Mouse (Mus musculus) c-Kit-positive CD71-positive TER-119-positive erythroid progenitor cells, embryonic 14.5 days (primary cell): ENCODE measurements around the gene Hist1h3e.
"Not testable (repeated sequence)": the region's sequence is repeated elsewhere in the genome, so short reads cannot be mapped to it uniquely, and the experiment has no call there.

Experiments
- DNase-seq: peaks from one replicate; pipeline ENCODE4 v3.0.0-alpha.2; 2013; ENCODE audit warnings: low spot score

Hist1h3e gene

GRCm38 (mm10) chr13:23582219-23583056, 20.3 kb upstream of the Hist1h3e start:
- peak; percentile 75 for DNase-seq

GRCm38 (mm10) chr13:23581408-23582218, 19.4 kb upstream of the Hist1h3e start, which contains the start of gene Hist1h4d:
Gene Hist1h4d, plus strand, starts transcription at chr13:23581598.
- DNase-seq, result peak; percentile 98

- DNase-seq, result no peak
Measured at GRCm38 (mm10) chr13:23577835-23578234, 15.7 kb upstream of the Hist1h3e start.

- peak; percentile 46 for DNase-seq
Measured at GRCm38 (mm10) chr13:23576906-23577639, 14.9 kb upstream of the Hist1h3e start.

- DNase-seq, result peak; percentile 68
Measured at GRCm38 (mm10) chr13:23576351-23576881, 14.2 kb upstream of the Hist1h3e start.

- DNase-seq, result not testable (repeated sequence)
Measured at GRCm38 (mm10) chr13:23575864-23576313, 13.7 kb upstream of the Hist1h3e start.

GRCm38 (mm10) chr13:23575271-23575851, 13.2 kb upstream of the Hist1h3e start, which contains the start of gene Hist1h3d:
Gene Hist1h3d, plus strand, starts transcription at chr13:23575763.
- peak; percentile 96 for DNase-seq

GRCm38 (mm10) chr13:23574546-23575170, 12.5 kb upstream of the Hist1h3e start:
- peak; percentile 60 for DNase-seq

- DNase-seq, result peak; percentile 99
Measured at GRCm38 (mm10) chr13:23573898-23574524, 11.8 kb upstream of the Hist1h3e start, which contains the start of the genes Hist1h2bf and Hist1h2ad. Gene Hist1h2bf, minus strand, starts transcription at chr13:23574196. Gene Hist1h2ad, plus strand, starts transcription at chr13:23574381.

- DNase-seq, result not testable (repeated sequence)
Measured at GRCm38 (mm10) chr13:23573034-23573897, 11.1 kb upstream of the Hist1h3e start.

GRCm38 (mm10) chr13:23572218-23573033, 10.3 kb upstream of the Hist1h3e start:
- no peak for DNase-seq

- DNase-seq, result peak; percentile 76
Measured at GRCm38 (mm10) chr13:23571504-23572217, 9.5 kb upstream of the Hist1h3e start.

- DNase-seq, result peak; percentile 97
Measured at GRCm38 (mm10) chr13:23571022-23571503, 8.9 kb upstream of the Hist1h3e start, which contains the start of the genes Hist1h2ae and Hist1h2bg. Gene Hist1h2ae, minus strand, starts transcription at chr13:23571220. Gene Hist1h2bg, plus strand, starts transcription at chr13:23571396.

- not testable (repeated sequence) for DNase-seq
Measured at GRCm38 (mm10) chr13:23570261-23571021, 8.3 kb upstream of the Hist1h3e start.

GRCm38 (mm10) chr13:23564482-23564881, 2.3 kb upstream of the Hist1h3e start:
- DNase-seq, result no peak

- peak; percentile 69 for DNase-seq
Measured at GRCm38 (mm10) chr13:23562699-23563462, 712 bp upstream of the Hist1h3e start.
